In genomic region chr7:45395578-45396336, GRCm38 (mm10) we compare ENCODE assay signal across 8 mouse cellular contexts. TPM values are rescaled to one million over a fixed set of nuclear protein-coding genes. Genes with fewer than 3 reads are reported as not detected.
DNase-seq lines count a peak whose midpoint lies in the region; ATAC-seq and TF ChIP-seq lines count a peak whose summit lies in the region.

Snrnp70 (minus strand) TSS chr7:45395742.

- peaks cover 23% of the 10 kb centered on the region for H3K36me3 ChIP-seq in embryonic facial prominence, embryonic 14.5 days (ENCODE audit: control insufficient read depth, insufficient read depth, low read length)
- peaks cover 15% of the 10 kb centered on the region for H3K36me3 ChIP-seq in heart, adult 2 months (ENCODE audit: control insufficient read depth, insufficient read depth, low read length)
- H3K36me3 ChIP-seq in limb, embryonic 13.5 days = peaks cover 19% of the 10 kb centered on the region
- H3K36me3 ChIP-seq in midbrain, embryonic 16.5 days (ENCODE audit: control insufficient read depth, insufficient read depth, low read length) = peaks cover 6% of the 10 kb centered on the region; the same call in 1 of the 2 replicates

- H3K79me2 ChIP-seq in heart, adult 2 months (replicated peaks; ENCODE audit: control insufficient read depth, insufficient read depth, low read length) = peaks cover 8% of the 10 kb centered on the region

- peak within 1 kb of the TSS; percentile 99 for H3K27ac ChIP-seq in embryonic facial prominence, embryonic 14.5 days (replicated peaks; ENCODE audit: low read depth, low read length)
- peak within 1 kb of the TSS; percentile 94 for H3K27ac ChIP-seq in heart, adult 2 months
- H3K27ac ChIP-seq in limb, embryonic 13.5 days = peak within 1 kb of the TSS; percentile 99
- peak within 1 kb of the TSS; percentile 91 for H3K27ac ChIP-seq in midbrain, embryonic 16.5 days (ENCODE audit: low read length)

- peak within 1 kb of the TSS; percentile 79 for H3K4me3 ChIP-seq in embryonic facial prominence, embryonic 14.5 days (ENCODE audit: low read depth, low read length)
- H3K4me3 ChIP-seq in heart, adult 2 months = peak within 1 kb of the TSS; percentile 88
- H3K4me3 ChIP-seq in limb, embryonic 13.5 days = peak within 1 kb of the TSS; percentile 76
- peak within 1 kb of the TSS; percentile 48 for H3K4me3 ChIP-seq in midbrain, embryonic 16.5 days (ENCODE audit: low read depth, low read length)

- under 1% methylated on average over 60 of the region's 60 CpGs for WGBS in embryonic facial prominence, embryonic 14.5 days
- under 1% methylated on average over 60 of the region's 60 CpGs for WGBS in heart, adult 2 months
- under 1% methylated on average over 60 of the region's 60 CpGs for WGBS in limb, embryonic 13.5 days
- under 1% methylated on average over 60 of the region's 60 CpGs for WGBS in midbrain, embryonic 16.5 days

- peak; percentile 100 for DNase-seq in 3T3-L1 (ENCODE audit: low read depth, low spot score)
- DNase-seq in adrenal gland, postnatal 4 days (ENCODE audit: low spot score in 2 of 2) = peak; percentile 100
- DNase-seq in embryonic facial prominence, embryonic 14.5 days (ENCODE audit: low spot score) = peak; percentile 100
- peak; percentile 98 to 100 for DNase-seq in heart, adult 2 months
- DNase-seq in kidney, adult 8-10 months = peak; percentile 100
- peak; percentile 99 to 100 for DNase-seq in spleen, postnatal 10 days (ENCODE audit: low spot score in 2 of 2)

- no peaks in the 10 kb centered on the region for H3K9me3 ChIP-seq in embryonic facial prominence, embryonic 14.5 days (ENCODE audit: control insufficient read depth, low read length)
- H3K9me3 ChIP-seq in limb, embryonic 13.5 days = no peaks in the 10 kb centered on the region
- no peaks in the 10 kb centered on the region for H3K9me3 ChIP-seq in midbrain, embryonic 16.5 days (replicated peaks; ENCODE audit: control insufficient read depth, low read length, poor library complexity, severe bottlenecking)

- peak; percentile 97 for ATAC-seq in embryonic facial prominence, embryonic 14.5 days (ENCODE audit: low read depth)
- ATAC-seq in limb, embryonic 13.5 days (ENCODE audit: low FRiP score, low read depth) = peak; percentile 96
- peak; percentile 96 for ATAC-seq in midbrain, embryonic 16.5 days

- peak; percentile 94 for TF ChIP-seq EP300 in heart, adult 2 months (IDR thresholded peaks at IDR 0.05; ENCODE audit: insufficient read depth, low read depth, low read length)

- intact Hi-C loops in heart, adult 2 months (cut with DNase I) = loop anchor here (5.0 kb wide), 1 partner anchor 93 kb away; no protein-coding TSS in a partner anchor

- peak within 1 kb of the TSS; percentile 95 for H3K9ac ChIP-seq in embryonic facial prominence, embryonic 14.5 days (ENCODE audit: low read depth, low read length)
- peak within 1 kb of the TSS; percentile 74 for H3K9ac ChIP-seq in heart, adult 2 months (ENCODE audit: low read depth, low read length)
- peak within 1 kb of the TSS; percentile 90 for H3K9ac ChIP-seq in limb, embryonic 13.5 days
- peak within 1 kb of the TSS; percentile 69 for H3K9ac ChIP-seq in midbrain, embryonic 16.5 days (ENCODE audit: low read depth, low read length)

- TF ChIP-seq POLR2A in heart, adult 2 months (IDR thresholded peaks at IDR 0.05; ENCODE audit: insufficient read depth, low read depth, low read length) = peak; percentile 89

- H3K27me3 ChIP-seq in embryonic facial prominence, embryonic 14.5 days (replicated peaks; ENCODE audit: control insufficient read depth, insufficient read depth, low read length) = no peaks in the 10 kb centered on the region
- no peaks in the 10 kb centered on the region for H3K27me3 ChIP-seq in heart, adult 2 months (ENCODE audit: control insufficient read depth, insufficient read depth, low read length)
- no peaks in the 10 kb centered on the region for H3K27me3 ChIP-seq in limb, embryonic 13.5 days
- H3K27me3 ChIP-seq in midbrain, embryonic 16.5 days (ENCODE audit: control insufficient read depth, insufficient read depth, low read depth, low read length) = no peaks in the 10 kb centered on the region

- H3K4me1 ChIP-seq in embryonic facial prominence, embryonic 14.5 days (ENCODE audit: control insufficient read depth, insufficient read depth, low read length) = peaks cover 10% of the 10 kb centered on the region
- H3K4me1 ChIP-seq in heart, adult 2 months (ENCODE audit: control insufficient read depth, insufficient read depth, low read length) = peaks cover 7% of the 10 kb centered on the region
- peaks cover 16% of the 10 kb centered on the region for H3K4me1 ChIP-seq in limb, embryonic 13.5 days
- H3K4me1 ChIP-seq in midbrain, embryonic 16.5 days (ENCODE audit: control insufficient read depth, insufficient read depth, low read length) = peaks cover 20% of the 10 kb centered on the region

- peak within 1 kb of the TSS; percentile 97 for H3K4me2 ChIP-seq in embryonic facial prominence, embryonic 14.5 days (ENCODE audit: low read depth, low read length)
- H3K4me2 ChIP-seq in limb, embryonic 13.5 days (replicated peaks) = peak within 1 kb of the TSS; percentile 100
- peak within 1 kb of the TSS; percentile 92 for H3K4me2 ChIP-seq in midbrain, embryonic 16.5 days (ENCODE audit: low read length)

- TF ChIP-seq CTCF in heart, adult 2 months (IDR thresholded peaks at IDR 0.05) = no peak

RNA-seq across cellular contexts. Expression of gene Snrnp70, which starts in this region (rescaled TPM):
- total RNA-seq in adrenal gland, postnatal 4 days (2021) = 100 to 1,000 TPM; 499 to 509 TPM
- 56.5 and 61.1 TPM in 2 replicates for polyA plus RNA-seq in embryonic facial prominence, embryonic 14.5 days (2014; fragmentation: Nextera tagmentation; extraction: Ambion mirVana)
- total RNA-seq in heart, adult 2 months (2021) = 10 to 100 TPM; 85.0 to 99.5 TPM
- 117 and 151 TPM in 2 replicates for polyA plus RNA-seq in heart, adult 2 months (2012; rRNA removed)
- 262 and 283 TPM in 2 replicates for polyA plus RNA-seq in limb, embryonic 13.5 days (2015; fragmentation: Nextera tagmentation; extraction: Ambion mirVana)
- 157 and 186 TPM in 2 replicates for polyA plus RNA-seq in midbrain, embryonic 16.5 days (2015; fragmentation: Nextera tagmentation; extraction: Ambion mirVana)

Comparison
In these comparisons a context has a peak if more than half of its experiments do, and no peak if none do; other contexts are left out.
1. Peak in every context shown above with its lines: DNase-seq, ATAC-seq, H3K4me3 ChIP-seq and H3K27ac ChIP-seq.
2. RNA of gene Snrnp70 (total RNA-seq): 499 to 509 TPM in adrenal gland, postnatal 4 days; 85.0 to 99.5 TPM in heart, adult 2 months; every median in the first group is over 4 times any median in the second.